Mouse (Mus musculus) right cerebral cortex, adult 2 months (tissue): ENCODE results near the gene Kcnc1.

ENCODE experiments used
- DNase-seq, 2 experiments: peaks; one replicate each; pipeline ENCODE4 v3.0.0; 2021 to 2022; ENCODE audit warnings: low spot score in 2 of 2

The Kcnc1 gene

DNA sequence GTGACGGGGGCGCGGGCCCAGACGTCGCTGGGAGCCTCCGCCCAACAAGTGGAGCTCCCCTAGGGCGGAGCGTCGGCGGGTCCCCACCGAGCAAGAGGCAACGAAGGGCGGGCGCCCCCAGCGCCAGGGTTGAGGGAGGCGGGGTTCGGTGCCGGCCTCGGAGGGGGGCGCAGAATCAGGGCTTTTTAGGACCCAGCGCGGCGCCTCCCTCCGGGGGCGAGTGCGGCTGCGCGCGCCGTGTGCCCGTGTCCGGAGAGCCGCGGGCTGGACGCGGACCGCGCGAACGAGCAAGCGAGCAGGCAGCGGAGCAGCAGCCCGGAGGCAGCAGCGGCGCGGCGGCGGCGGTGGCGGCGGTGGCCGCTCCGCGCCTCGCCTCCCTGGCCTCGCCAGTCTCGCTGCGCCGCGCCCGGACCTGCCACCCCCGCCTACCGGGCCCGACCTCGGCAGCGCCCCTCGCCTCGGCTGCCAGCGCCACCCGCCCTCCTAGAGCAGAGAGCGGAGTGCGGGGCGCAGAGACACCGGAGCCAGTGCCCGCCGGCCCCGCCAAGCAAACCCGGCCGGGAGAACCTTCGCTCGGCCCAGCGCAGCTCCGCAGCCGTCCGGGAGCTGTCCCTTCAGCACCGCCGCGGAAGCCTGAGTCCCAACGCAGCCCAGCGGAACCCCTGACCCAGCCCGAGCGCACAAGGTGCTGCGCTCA lies at the start of gene Kcnc1:
TSS of gene Kcnc1 (plus strand) at position 267 of the 697 bp plus-strand sequence.
- DNase-seq: peak; percentile 63 to 68

DNA sequence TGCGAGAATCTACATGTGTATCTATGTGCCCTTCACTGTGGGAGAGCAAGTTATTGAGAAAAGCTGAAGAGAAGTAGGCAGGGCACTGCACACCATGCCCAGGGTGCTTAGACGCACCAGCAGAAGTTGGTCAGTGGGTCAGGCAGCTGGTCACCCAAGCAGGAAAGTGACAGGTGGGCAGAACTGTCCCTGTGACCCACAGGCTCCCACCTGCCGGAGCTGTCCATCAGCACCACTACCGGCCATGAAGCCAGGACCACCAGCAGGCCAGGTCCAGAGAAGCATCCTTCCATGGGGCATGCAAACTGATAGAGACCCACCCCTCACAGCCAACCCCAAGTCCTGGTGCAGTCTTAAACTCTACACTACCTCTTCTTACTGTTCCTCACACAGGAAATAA lies 48.6 kb upstream of the Kcnc1 start:
- DNase-seq: no peak

DNA sequence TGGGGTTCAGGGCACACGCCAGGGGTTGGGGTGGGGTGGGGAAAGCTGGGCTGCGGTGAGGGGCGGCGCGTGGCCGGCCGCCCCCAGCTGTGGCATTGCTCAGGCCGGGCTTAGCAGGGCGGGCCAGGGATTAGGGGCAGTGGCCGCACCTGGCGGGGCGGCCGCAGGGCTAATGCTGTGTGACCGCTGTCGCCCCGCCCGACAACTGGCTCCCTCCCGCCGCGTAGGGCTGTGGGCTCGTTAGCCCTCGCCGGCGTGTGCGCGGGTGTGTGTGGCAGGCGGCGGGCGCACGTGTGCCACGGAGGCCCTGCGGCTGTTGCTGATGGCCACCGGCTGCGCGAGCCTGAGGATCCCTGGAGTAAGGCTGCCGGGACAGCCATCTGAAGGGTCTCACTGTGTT lies 47.5 kb upstream of the Kcnc1 start:
- DNase-seq: no peak

DNA sequence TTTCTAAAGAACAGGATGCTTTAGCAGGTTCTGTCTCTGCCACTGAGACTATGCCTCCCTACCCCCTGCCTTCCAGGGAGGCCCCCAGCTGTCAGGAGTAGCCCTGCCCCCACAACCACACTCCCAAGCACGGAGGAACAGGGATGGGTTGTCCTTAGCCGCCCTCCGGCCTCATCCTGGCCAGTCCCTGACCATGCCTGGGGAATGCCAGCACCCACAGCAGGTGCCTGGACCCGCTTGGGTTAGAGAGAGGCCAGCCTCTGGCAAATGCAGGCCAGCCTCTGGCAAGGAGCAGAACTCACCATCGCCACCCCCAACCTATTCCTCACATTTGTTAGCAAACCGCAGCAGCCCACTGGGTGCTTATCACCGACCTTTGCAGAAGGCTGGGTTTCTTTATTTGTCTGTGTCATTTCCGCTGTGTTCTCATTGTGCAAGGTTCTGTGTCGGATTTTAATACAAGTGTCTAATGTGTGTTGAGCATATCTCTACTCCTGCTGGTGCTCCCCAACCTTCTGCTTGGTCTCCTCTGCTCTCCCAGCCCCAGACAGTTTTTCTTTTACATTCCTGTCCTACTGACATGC lies 46.1 kb upstream of the Kcnc1 start:
- DNase-seq: no peak

GRCm38 (mm10) chr7:46352748-46353147 lies 43.5 kb upstream of the Kcnc1 start:
- DNase-seq: no peak

DNA sequence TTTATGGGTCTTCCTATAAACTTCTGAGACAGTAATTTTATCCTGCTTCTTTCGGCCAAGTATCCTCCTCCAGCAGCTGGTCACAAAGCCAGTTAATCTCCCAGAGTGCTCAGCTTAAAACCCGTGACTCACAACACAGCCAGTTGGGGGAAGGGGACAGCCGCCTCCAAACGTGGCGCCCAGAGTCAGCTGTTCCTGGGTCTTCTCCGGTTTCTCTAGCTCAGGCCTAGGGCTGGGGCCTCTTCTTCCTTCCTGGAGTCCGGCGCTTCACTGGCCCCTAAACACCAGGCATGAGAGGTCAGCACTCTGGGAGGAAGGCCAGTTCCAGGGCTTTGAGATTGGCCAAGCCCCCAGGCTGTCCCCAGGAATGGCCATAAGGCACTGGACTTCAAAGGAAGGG lies 43.1 kb upstream of the Kcnc1 start:
- no peak for DNase-seq

DNA sequence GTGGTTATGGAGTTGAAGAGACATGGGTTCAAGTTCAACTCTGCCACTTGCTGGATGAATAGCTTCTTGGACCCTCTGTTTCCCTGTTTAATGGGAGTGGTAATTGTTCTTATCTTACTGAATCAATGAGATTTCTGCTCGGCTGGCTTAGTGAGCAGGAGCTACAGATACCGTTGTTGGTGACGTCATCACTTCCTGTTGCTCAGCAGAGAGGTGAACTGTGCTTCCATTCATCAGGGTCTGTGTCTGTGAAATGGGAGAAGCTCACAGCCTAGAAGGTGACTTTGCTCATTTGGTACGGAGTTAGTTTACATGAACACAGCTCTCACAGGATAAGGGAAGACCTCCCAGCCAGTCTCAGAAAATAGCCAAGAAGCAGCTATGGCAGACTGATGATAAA lies 42.4 kb upstream of the Kcnc1 start:
- DNase-seq: no peak

DNA sequence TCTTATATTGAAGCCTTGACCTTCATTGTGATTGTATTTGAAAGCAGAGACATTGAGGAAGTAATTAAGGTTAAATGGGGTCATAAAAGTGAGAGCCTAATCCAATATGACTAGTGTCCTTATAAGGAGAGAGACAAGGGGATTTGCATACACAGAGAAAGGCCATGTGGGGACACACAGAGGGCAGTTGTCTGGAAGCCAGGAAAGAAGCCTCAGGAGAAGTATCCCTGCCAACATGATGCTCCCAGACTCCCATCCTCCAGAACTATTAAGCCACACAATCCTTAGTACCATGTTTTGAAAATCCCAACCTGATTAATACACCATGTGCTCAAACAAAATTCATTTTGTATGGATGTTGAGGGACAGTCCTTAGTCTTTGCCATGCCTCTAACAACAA lies 34.5 kb upstream of the Kcnc1 start:
- DNase-seq: no peak

DNA sequence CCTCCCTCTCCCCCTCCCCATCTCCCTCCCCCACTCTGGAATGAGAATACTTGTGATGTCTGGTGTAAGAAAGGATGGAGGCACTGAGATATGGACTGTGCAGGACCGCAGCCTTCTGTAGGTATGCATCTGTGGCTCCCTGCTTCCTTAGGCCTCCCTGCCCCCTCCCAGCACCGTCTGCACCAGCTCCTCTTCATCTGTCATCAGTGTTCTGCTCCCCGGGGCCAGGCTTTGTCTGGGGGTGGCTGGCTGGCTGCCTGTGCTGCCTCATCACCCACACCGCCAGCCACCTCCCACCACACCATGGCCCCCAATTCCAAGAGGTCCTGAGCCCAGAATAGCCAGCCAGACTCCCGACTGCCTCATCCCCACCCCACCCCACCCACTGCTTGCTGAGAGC lies 32.1 kb upstream of the Kcnc1 start:
- DNase-seq: peak; percentile 26 to 46

- no peak for DNase-seq
Measured at GRCm38 (mm10) chr7:46365810-46366209, 30.5 kb upstream of the Kcnc1 start.

DNA sequence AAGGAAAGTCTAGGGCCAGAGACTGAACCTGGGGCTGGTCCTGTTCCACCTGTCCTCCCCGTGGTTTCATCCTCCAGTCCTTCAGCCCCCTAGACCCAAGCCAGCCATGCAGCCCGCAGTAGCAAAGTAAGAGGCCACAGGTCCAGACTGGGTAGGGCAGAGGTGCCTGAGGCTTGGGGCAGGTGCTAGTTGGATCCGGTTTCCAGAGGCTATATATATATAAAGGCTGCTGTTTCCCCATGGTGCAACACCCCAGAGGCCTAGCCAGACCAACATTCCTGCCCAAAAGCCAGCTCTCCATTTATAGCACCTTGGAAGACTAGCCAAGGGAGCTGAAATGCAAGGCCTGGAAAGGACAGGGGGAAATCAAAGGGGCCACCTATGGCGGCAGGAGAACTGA lies 25.2 kb upstream of the Kcnc1 start:
- no peak for DNase-seq

DNA sequence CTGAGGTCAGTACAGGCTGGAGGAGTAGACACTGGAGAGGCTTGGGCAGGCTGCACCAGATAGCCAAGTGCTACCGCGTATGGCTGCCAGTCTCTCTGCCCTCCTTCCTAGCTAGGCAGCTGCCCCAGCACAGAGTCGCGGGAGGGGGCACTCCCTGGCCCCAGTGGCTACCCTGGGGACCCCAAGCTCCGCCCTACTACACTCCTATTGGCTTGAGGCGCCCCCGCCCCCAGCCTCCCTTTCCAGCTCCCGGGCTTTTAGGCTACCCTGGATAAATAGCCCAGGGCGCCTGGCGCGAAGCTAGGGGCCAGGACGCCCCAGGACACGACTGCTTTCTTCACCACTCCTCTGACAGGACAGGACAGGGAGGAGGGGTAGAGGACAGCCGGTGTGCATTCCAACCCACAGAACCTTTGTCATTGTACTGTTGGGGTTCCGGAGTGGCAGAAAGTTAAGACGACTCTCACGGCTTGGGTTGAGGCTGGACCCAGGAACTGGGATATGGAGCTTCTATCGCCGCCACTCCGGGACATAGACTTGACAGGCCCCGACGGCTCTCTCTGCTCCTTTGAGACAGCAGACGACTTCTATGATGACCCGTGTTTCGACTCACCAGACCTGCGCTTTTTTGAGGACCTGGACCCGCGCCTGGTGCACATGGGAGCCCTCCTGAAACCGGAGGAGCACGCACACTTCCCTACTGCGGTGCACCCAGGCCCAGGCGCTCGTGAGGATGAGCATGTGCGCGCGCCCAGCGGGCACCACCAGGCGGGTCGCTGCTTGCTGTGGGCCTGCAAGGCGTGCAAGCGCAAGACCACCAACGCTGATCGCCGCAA lies 19.9 kb upstream of the Kcnc1 start, which contains the start of gene Myod1:
TSS of gene Myod1 (plus strand) at position 303 of the 836 bp plus-strand sequence.
- no peak for DNase-seq

DNA sequence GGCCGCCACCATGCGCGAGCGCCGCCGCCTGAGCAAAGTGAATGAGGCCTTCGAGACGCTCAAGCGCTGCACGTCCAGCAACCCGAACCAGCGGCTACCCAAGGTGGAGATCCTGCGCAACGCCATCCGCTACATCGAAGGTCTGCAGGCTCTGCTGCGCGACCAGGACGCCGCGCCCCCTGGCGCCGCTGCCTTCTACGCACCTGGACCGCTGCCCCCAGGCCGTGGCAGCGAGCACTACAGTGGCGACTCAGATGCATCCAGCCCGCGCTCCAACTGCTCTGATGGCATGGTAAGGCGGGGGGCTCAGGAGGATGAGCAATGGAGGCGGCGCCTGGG lies 19.3 kb upstream of the Kcnc1 start:
- DNase-seq: no peak

DNA sequence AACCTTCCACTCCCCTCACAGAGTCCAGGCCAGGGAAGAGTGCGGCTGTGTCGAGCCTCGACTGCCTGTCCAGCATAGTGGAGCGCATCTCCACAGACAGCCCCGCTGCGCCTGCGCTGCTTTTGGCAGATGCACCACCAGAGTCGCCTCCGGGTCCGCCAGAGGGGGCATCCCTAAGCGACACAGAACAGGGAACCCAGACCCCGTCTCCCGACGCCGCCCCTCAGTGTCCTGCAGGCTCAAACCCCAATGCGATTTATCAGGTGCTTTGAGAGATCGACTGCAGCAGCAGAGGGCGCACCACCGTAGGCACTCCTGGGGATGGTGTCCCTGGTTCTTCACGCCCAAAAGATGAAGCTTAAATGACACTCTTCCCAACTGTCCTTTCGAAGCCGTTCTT lies 18.2 kb upstream of the Kcnc1 start:
- peak in 1 of 2 experiments; percentile 39 for DNase-seq

DNA sequence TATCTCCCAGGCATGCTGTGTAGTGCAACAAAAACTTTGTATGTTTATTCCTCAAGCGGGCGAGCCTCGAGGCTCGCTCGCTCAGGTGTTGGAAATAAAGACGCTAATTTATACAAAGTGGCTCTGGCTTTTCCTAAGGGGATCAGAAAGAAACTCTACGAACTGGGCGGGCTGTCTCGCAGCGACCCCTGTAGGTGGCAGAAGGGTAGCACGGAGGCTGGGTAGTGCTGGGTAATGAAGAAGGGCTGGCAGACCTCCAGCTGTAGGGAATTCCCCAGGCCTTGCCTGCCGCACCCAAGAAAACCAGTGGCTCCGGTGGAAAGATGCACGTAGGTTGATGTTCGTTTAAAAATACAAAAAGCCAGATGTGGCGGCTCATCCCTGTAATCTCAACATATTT lies 17.3 kb upstream of the Kcnc1 start:
- DNase-seq: peak; percentile 62 to 64

DNA sequence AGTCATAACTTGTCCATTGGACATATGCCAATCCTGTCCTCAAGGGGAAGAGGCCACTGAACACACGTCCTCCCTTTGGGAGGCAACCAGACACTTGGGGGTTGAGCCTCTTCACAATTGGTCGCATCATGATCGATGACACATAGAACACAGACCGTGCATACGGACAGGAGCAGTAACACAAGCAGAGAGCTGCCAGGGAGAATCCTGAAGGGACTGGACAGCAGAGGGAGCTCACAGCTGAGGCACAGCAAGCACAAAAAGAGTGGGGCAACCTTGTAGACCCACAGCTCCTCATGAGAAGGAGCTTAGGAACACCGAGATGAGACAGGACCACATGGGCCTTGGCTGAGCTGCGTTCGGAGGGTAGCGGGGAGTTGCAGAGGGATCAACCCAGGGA lies 15.7 kb upstream of the Kcnc1 start:
- peak in 1 of 2 experiments; percentile 38 for DNase-seq

GRCm38 (mm10) chr7:46387430-46387829 lies 8.9 kb upstream of the Kcnc1 start:
- DNase-seq: no peak

DNA sequence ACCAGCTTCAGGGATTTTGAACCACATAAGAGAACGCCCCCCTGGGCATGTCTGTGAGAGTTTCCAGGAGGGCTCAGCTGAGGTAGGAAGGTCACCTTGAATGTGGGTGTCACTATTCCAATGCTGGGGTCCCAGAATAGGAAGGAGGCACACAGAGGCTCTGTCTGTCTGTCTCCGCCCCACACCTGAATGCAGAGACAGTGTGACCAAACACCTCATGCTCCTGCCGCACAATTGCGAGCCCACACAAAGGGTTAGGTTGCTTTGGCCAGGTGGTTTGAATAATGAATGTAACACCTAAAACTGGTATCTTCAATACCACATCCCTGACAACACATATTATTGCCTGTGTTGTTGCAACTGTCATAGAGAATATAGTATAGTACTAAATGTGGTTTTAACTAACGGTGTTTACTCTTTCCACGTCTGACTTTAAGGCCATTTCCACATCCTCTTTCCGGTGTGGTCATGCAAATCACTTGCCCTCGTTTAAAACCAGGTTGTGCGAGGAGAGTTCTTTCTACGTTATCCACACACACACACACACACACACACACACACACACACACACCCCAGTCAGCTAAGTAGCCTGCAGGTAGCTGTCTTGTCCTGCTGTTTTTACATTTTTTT lies 6.7 kb upstream of the Kcnc1 start:
- no peak for DNase-seq

DNA sequence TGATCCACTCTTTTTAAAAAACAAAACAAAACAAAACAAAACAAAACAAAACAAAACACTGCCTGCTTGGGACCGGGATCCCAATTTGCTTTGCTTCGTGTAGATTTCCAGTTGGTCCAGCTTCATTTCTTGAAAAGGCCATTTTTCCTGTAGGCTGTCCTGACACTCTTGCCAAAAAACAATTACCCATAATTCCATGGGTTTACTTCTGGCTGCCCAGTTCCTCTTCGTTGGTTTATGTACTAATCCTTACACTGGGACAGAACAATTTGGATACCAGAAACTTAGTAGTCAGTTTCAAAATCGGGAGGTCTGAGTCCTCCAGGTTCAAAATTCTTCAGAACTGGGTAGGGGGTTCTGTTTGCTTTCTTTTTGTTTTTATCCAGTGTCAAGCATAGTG lies 6.1 kb upstream of the Kcnc1 start:
- no peak for DNase-seq

GRCm38 (mm10) chr7:46391701-46392100 lies 4.6 kb upstream of the Kcnc1 start:
- no peak for DNase-seq

- peak; percentile 90 to 92 for DNase-seq
Measured at GRCm38 (mm10) chr7:46393116-46393515, 3.2 kb upstream of the Kcnc1 start.

DNA sequence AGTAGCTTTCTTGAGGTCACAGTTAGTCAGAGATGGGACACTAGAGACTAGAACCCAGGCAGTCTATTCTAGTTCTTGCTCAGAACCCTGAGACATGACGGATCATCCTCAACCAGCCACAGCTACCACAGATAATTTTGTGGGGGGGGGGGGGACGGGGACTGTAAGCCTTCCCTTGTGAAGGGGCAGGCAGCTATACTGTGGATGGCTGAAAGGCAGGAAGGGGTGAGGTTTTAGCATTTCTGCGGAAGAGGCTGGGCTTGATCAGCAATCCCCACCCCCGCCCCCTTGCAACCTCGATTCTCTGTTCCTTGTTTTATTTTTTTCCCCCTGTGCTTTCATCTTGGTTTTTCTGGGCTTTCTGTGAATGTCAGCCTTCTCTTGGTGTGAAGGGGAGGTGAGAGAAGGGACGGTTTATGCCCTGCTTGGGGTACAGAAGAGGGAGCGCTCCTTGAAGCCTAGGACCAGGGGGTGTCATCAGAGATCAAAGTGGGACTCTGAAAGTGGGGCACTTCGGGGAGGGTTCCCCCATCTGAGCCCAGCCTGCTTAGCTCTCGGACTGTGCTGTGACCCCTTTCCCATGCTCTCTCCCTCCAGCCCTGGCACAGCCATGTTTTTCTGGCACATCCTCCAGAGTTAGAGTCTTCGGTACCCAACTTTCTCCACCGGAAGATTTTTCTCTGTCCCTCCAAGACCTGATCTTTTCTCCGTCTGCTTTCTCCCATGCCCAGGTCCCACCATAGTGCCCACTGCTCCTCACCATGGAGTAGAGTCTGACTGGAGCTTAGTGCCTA lies 2.4 kb upstream of the Kcnc1 start:
- DNase-seq: no peak
